Mouse (Mus musculus) intestine, embryonic 15.5 days (tissue): Measurements from ENCODE around the gene Hist2h2ac. TPM values are rescaled to one million over a fixed set of nuclear protein-coding genes. Genes with fewer than 3 reads are reported as not detected.
"Not testable (repeated sequence)": the region's sequence is repeated elsewhere in the genome, so short reads cannot be mapped to it uniquely, and the experiment has no call there.

Source experiments
- ATAC-seq: fragments of 200-750 bp; cut with Nextera tagmentation; 2 replicates; pipeline ENCODE4 v1.8.0; 2017; ENCODE audit warnings: moderate TSS enrichment, moderate library complexity
- H3K27ac ChIP-seq: fragments of 300-500 bp; sonication (generic); 2 replicates; pipeline ENCODE4 v1.5.1; 2015; ENCODE audit warnings: mild to moderate bottlenecking, inconsistent platforms
- H3K27me3 ChIP-seq: fragments of 300-500 bp; sonication (generic); replicated peaks from 2 replicates; pipeline ENCODE4 v1.6.1; 2015; ENCODE audit warnings: inconsistent platforms
- H3K36me3 ChIP-seq: fragments of 300-500 bp; sonication (generic); 2 replicates; pipeline ENCODE4 v1.6.1; 2015; ENCODE audit warnings: inconsistent platforms
- H3K4me1 ChIP-seq: fragments of 300-500 bp; sonication (generic); replicated peaks from 2 replicates; pipeline ENCODE4 v1.6.1; 2015; ENCODE audit warnings: inconsistent platforms
- H3K4me2 ChIP-seq: fragments of 300-500 bp; sonication (generic); replicated peaks from 2 replicates; pipeline ENCODE4 v1.6.1; 2015; ENCODE audit warnings: mild to moderate bottlenecking, inconsistent platforms
- H3K4me3 ChIP-seq: fragments of 300-500 bp; sonication (generic); replicated peaks from 2 replicates; pipeline ENCODE4 v1.5.1; 2015; ENCODE audit warnings: inconsistent platforms
- H3K9ac ChIP-seq: fragments of 300-500 bp; sonication (generic); 2 replicates; pipeline ENCODE4 v1.6.1; 2015; ENCODE audit warnings: inconsistent platforms
- H3K9me3 ChIP-seq: fragments of 300-500 bp; sonication (generic); 2 replicates; pipeline ENCODE4 v1.6.1; 2016; ENCODE audit warnings: inconsistent platforms
- WGBS: fragments of 180-500 bp; shearing (Covaris S2); methylation state at CpG from one replicate; pipeline ENCODE4 v1.1.7; 2015; 5-methylcytosine and 5-hydroxymethylcytosine counted together
- polyA plus RNA-seq: library from polyadenylated mRNA; unstranded; fragments of >200 nt; fragmentation: Nextera tagmentation; extraction: Ambion mirVana; gene quantifications from 2 replicates; pipeline ENCODE4 v1.2.1, GENCODE M21; 2015

The Hist2h2ac gene
- polyA plus RNA-seq, 1 experiment from 2014 or later: 11.1 TPM

DNA sequence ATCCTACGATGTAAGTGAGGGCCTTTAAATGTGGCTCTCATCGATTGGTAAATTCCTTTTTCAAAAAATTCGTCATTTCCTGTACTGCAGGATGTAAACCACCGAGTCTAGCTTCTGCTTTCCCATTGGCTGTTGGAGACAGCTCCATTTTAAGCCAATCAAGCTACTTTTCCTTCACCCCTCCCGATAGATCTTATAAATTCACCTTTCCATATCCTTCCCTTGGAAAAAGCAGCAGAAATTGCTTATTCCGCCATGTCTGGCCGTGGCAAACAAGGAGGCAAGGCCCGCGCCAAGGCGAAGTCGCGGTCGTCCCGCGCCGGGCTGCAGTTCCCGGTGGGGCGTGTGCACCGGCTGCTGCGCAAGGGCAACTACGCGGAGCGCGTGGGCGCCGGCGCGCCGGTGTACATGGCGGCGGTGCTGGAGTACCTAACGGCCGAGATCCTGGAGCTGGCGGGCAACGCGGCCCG, 984 bp downstream of the Hist2h2ac start, which contains the start of the genes Bola1 and Hist2h2ab:
Gene Bola1 (minus strand): TSS at position 49 of the 470 bp plus-strand sequence.
Gene Hist2h2ab (plus strand): TSS at position 205 of the 470 bp plus-strand sequence.
- whole genome bisulfite sequencing: under 1% methylated on average over 37 of the region's 37 CpGs
- Histone ChIP-seq H3K9me3 (no peaks in the 10 kb centered on the region), H3K4me3 (peak within 1 kb of the TSS; percentile 56), H3K27ac (peak within 1 kb of the TSS; percentile 98), H3K36me3 (no peaks in the 10 kb centered on the region), H3K9ac (peak within 1 kb of the TSS; percentile 73), H3K4me2 (peak within 1 kb of the TSS; percentile 83), H3K27me3 (no peaks in the 10 kb centered on the region), H3K4me1 (peaks cover 13% of the 10 kb centered on the region; the same call in 1 of the 2 replicates)
- peak; percentile 86 for ATAC-seq

DNA sequence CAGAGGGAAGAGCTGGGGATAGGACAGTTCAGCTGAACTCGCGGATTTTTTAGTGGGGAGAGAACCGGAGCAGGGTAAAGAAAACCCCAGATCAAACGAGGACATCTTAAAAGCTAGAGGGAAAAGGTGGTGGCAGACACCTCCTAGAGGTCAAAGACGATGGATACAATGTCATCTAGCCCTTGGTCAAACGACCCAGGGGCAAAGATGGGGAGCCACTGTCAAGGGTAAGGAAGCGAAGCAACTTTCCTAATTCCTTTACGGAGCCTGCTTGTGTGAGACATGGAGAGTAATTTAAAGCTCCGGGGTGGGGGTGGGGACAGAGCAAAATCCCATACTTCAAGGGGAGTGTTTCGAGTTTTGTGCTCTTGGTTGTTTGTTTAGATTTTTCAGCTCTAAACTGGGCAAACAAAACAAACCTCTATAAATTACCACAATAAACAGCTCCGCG, 1.5 kb downstream of the Hist2h2ac start:
- peak overlapping the region; percentile 55 for H3K9ac ChIP-seq
- peak overlapping the region; percentile 83 for H3K4me2 ChIP-seq
- H3K27ac ChIP-seq: peak overlapping the region; percentile 98
- no peaks in the 10 kb centered on the region for H3K9me3 ChIP-seq
- H3K4me3 ChIP-seq: peak overlapping the region; percentile 56
- peak; percentile 11 for ATAC-seq
- under 1% methylated on average over 12 of the region's 12 CpGs for WGBS
- no peaks in the 10 kb centered on the region for H3K36me3 ChIP-seq
- H3K27me3 ChIP-seq: no peaks in the 10 kb centered on the region
- H3K4me1 ChIP-seq: peaks cover 13% of the 10 kb centered on the region; the same call in 1 of the 2 replicates

GRCm38 (mm10) chr3:96209242-96209641, 11.4 kb downstream of the Hist2h2ac start:
- Histone ChIP-seq H3K36me3 (no peaks in the 10 kb centered on the region), H3K27ac (no peak overlapping the region), H3K4me3 (no peak overlapping the region), H3K9ac (no peak overlapping the region), H3K27me3 (no peaks in the 10 kb centered on the region), H3K9me3 (no peaks in the 10 kb centered on the region), H3K4me1 (no peaks in the 10 kb centered on the region), H3K4me2 (no peak overlapping the region)
- 24% methylated on average over 15 of the region's 15 CpGs for WGBS
- ATAC-seq: no peak

DNA sequence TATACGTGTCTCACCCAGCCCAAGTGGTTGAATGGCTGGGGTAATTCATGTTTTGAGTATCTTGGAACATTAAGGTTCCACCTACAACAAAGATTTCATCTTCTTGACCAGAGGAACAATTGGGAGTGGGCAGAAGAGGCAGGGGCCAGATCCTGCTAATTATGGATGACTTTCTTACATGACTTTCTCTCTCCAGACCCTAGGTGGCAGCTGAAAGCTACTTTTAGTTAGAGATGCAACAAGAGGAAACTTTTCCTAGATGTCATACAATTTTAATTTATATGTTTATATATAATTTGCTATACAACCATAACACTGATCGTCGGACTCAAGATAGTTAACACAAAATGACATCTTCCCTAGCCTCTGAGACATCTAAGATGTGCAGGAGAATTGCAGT, 12.9 kb downstream of the Hist2h2ac start:
- Histone ChIP-seq H3K4me1 (no peaks in the 10 kb centered on the region), H3K9ac (no peak overlapping the region), H3K4me2 (no peak overlapping the region), H3K27me3 (no peaks in the 10 kb centered on the region), H3K27ac (no peak overlapping the region), H3K36me3 (no peaks in the 10 kb centered on the region), H3K9me3 (no peaks in the 10 kb centered on the region), H3K4me3 (no peak overlapping the region)
- no peak for ATAC-seq
- WGBS: 71% methylated on average over 3 of the region's 3 CpGs

GRCm38 (mm10) chr3:96199731-96200130, 20.9 kb downstream of the Hist2h2ac start:
- Histone ChIP-seq H3K4me2 (no peak overlapping the region), H3K9me3 (no peaks in the 10 kb centered on the region), H3K9ac (no peak overlapping the region), H3K36me3 (no peaks in the 10 kb centered on the region), H3K27ac (no peak overlapping the region), H3K4me1 (peaks cover 6% of the 10 kb centered on the region), H3K27me3 (no peaks in the 10 kb centered on the region), H3K4me3 (no peak overlapping the region)
- no peak for ATAC-seq
- 73% methylated on average over 2 of the region's 2 CpGs for WGBS

DNA sequence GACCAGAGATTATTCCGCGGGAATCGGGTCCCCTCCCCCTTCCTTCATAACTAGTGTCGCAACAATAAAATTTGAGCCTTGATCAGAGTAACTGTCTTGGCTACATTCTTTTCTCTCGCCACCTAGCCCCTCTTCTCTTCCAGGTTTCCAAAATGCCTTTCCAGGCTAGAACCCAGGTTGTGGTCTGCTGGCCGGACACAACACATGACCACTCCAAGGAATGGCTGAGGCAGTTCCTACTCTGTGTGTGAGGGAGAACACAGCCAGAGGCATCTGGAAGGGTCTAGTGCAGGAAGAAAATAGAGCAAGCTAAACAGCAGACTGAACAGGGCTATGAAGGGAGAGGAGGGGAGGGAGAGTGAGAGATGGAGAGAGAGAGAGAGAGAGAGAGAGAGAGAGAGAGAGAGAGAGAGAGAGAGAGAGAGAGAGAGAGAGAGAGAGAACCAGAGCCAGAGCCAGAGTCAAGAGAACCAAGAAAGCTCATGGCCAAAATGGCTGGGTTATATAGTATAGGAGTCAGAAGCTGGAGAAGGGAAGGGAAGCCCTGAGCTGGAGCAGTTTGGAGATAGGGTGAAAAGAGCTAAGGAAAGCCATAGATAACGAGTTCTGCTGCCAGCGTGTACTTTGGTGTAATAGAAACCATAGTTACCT, 22.0 kb downstream of the Hist2h2ac start:
- H3K4me2 ChIP-seq: 0 out of 2 replicates have a peak overlapping the region, but pooled peaks have one; percentile 95
- not testable (repeated sequence) for H3K4me1 ChIP-seq, ATAC-seq, H3K4me3 ChIP-seq, H3K36me3 ChIP-seq, H3K9ac ChIP-seq, H3K9me3 ChIP-seq, H3K27ac ChIP-seq, H3K27me3 ChIP-seq
- 26% methylated on average over 7 of the region's 8 CpGs for WGBS

DNA sequence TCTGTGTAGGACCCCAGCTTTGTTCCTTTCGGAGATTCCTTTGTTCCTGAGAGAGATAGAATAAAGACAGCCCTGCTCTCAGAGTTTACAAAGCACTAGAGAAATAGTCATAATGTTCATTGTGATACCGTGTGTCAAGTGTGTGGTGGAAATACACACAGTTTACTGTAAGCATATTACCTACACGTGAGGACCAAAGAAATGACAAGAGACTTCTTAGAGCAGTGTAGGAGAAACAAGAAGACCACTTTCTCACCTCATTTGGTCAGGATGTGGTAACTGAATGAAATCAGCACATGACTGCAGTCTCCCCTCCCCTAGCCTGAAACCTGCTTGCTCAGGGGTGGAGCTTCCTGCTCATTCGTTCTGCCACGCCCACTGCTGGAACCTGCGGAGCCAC, 22.5 kb downstream of the Hist2h2ac start:
- peak; percentile 42 for ATAC-seq
- Histone ChIP-seq H3K4me2 (peak overlapping the region; percentile 95), H3K27me3 (no peaks in the 10 kb centered on the region), H3K4me1 (peaks cover 6% of the 10 kb centered on the region), H3K36me3 (no peaks in the 10 kb centered on the region), H3K27ac (peak overlapping the region; percentile 19), H3K9ac (peak overlapping the region; percentile 18; the same call in 1 of the 2 replicates), H3K9me3 (no peaks in the 10 kb centered on the region), H3K4me3 (peak overlapping the region; percentile 61)
- whole genome bisulfite sequencing: 4% methylated on average over 6 of the region's 6 CpGs

DNA sequence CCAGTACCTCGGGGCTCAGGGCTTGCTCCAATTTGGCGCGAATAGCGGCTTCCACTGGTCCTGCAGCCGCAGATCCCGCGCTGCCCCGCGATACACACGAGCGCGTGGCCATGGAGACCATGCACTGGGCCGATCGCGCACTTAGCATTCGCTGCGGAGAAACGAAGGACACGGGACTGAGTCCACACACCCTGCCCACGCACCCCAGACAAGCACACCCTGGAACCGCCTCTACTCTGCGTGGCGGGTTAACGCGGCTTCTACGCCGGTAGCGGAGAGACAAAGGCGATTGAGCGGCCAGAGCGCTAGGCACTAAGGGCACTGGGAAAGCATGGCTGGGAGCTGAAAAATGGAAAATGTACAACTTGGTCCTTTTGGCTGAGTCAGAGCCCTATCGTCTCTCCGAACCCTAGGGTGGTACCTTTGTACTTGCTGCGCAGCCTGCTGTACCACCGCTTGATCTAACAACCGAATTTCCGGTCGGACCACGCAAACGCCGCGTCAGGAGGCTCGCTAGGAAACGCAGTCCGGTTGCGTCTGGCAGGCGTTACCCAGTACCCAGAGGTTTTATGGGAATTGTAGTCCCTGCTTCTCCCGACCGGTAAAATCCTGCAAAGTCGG, 23.4 kb downstream of the Hist2h2ac start:
- Histone ChIP-seq H3K4me2 (peak overlapping the region; percentile 95), H3K9ac (peak overlapping the region; percentile 82), H3K36me3 (no peaks in the 10 kb centered on the region), H3K4me3 (peak overlapping the region; percentile 61), H3K27ac (peak overlapping the region; percentile 90), H3K27me3 (no peaks in the 10 kb centered on the region), H3K9me3 (no peaks in the 10 kb centered on the region), H3K4me1 (peaks cover 6% of the 10 kb centered on the region)
- under 1% methylated on average over 50 of the region's 50 CpGs for WGBS
- peak; percentile 96 for ATAC-seq

- H3K4me3 ChIP-seq: peak overlapping the region; percentile 61
- peak overlapping the region; percentile 82 for H3K9ac ChIP-seq
- no peaks in the 10 kb centered on the region for H3K27me3 ChIP-seq
- no peak; the same call in 1 of the 2 replicates for ATAC-seq
- peak overlapping the region; percentile 90 for H3K27ac ChIP-seq
- H3K4me1 ChIP-seq: peaks cover 6% of the 10 kb centered on the region
- 19% methylated on average over 27 of the region's 27 CpGs for WGBS
- no peaks in the 10 kb centered on the region for H3K9me3 ChIP-seq
- no peaks in the 10 kb centered on the region for H3K36me3 ChIP-seq
- H3K4me2 ChIP-seq: peak overlapping the region; percentile 95
Observed at GRCm38 (mm10) chr3:96196437-96197128, 24.1 kb downstream of the Hist2h2ac start.

DNA sequence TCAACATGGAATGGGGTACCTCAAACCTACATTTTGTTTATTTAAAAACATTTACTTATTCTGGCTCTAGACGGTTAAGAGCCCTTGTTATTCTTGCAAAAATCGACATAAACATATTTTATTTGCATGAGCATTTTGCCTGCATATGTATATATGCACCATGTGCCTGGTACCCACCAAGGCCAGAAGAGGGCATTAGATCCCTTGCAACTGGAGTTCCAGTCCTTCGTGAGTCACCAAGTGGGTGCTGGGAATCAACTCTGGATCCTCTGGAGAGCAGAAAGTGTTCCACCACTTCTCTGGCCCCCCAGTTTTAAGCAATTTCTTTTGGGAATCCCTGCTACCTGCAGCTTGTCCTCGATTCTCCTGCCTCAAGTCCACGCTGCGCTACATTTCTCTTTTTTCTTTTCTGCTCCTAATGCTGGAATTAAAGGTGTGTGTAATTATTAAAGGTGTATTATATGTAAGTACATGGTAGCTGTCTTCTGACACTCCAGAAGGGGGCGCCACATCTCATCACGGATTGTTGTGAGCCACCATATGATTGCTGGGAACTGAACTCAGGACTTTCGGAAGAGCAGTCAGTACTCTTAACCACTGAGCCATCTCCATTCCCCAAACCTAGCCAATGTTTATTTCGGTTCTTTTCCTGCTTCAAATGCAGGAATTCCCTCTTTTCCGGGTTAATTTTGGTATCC, 24.9 kb downstream of the Hist2h2ac start:
- no peaks in the 10 kb centered on the region for H3K9me3 ChIP-seq
- H3K9ac ChIP-seq: no peak overlapping the region
- ATAC-seq: no peak
- peaks cover 6% of the 10 kb centered on the region for H3K4me1 ChIP-seq
- H3K27me3 ChIP-seq: no peaks in the 10 kb centered on the region
- no peaks in the 10 kb centered on the region for H3K36me3 ChIP-seq
- 0 out of 2 replicates have a peak overlapping the region, but pooled peaks have one; percentile 95 for H3K4me2 ChIP-seq
- H3K4me3 ChIP-seq: no peak overlapping the region
- H3K27ac ChIP-seq: no peak overlapping the region
- 91% methylated on average over 11 of the region's 11 CpGs for WGBS

GRCm38 (mm10) chr3:96194966-96195365, 25.7 kb downstream of the Hist2h2ac start:
- H3K9me3 ChIP-seq: no peaks in the 10 kb centered on the region
- no peak overlapping the region for H3K4me2 ChIP-seq
- no peak overlapping the region for H3K27ac ChIP-seq
- no peak overlapping the region for H3K4me3 ChIP-seq
- no peak for ATAC-seq
- 88% methylated on average over 10 of the region's 10 CpGs for WGBS
- H3K27me3 ChIP-seq: no peaks in the 10 kb centered on the region
- H3K9ac ChIP-seq: no peak overlapping the region
- H3K36me3 ChIP-seq: no peaks in the 10 kb centered on the region
- peaks cover 6% of the 10 kb centered on the region for H3K4me1 ChIP-seq
